Mouse (Mus musculus) erythroblast, embryonic 14.5 days (primary cell): ENCODE results near the gene Gm20683.

Experiments
- GATA1 ChIP-seq: IDR thresholded peaks from 2 replicates; pipeline ENCODE4 v1.6.1; 2012; ENCODE audit warnings: low read length, inconsistent platforms, mixed read lengths
- TAL1 ChIP-seq: IDR thresholded peaks from 3 replicates; pipeline ENCODE4 v1.6.1; 2012; ENCODE audit warnings: low read length, inconsistent platforms, mixed read lengths

- TF ChIP-seq GATA1, result no peak
- no peak for TF ChIP-seq TAL1
These were observed 27.1 kb upstream of the Gm20683 start, which contains the start of gene Mcrip2 for GRCm38 (mm10) chr17:25868601-25869191.
